Mouse (Mus musculus) hematopoietic stem cell, adult 5-6 weeks (primary cell): ENCODE measurements around the gene Grik1. TPM values are rescaled to one million over a fixed set of nuclear protein-coding genes. Genes with fewer than 3 reads are reported as not detected.

ENCODE experiments used
- ATAC-seq, 2 experiments: fragments of 125-278 bp in 1 of 2; replicated peaks in 1 of 2; 2 replicates each; pipeline ENCODE4 v1.8.0; 2016 to 2017; ENCODE audit warnings: inconsistent platforms in 2 of 2, mild to moderate bottlenecking in 2 of 2, moderate number of reproducible peaks in 2 of 2, low read depth in 1 of 2, moderate TSS enrichment in 1 of 2; ENCODE audit not compliant: low FRiP score in 2 of 2, poor library complexity in 2 of 2, severe bottlenecking in 2 of 2, insufficient read depth in 1 of 2, low TSS enrichment in 1 of 2
- total RNA-seq: library from RNA; stranded (forward); fragments of 172-1452, 232-1000 nt; gene quantifications from 2 replicates; pipeline ENCODE4 v1.2.3, GENCODE M21; 2017

Grik1 gene
- total RNA-seq, 1 experiment from 2014 or later: not detected

DNA sequence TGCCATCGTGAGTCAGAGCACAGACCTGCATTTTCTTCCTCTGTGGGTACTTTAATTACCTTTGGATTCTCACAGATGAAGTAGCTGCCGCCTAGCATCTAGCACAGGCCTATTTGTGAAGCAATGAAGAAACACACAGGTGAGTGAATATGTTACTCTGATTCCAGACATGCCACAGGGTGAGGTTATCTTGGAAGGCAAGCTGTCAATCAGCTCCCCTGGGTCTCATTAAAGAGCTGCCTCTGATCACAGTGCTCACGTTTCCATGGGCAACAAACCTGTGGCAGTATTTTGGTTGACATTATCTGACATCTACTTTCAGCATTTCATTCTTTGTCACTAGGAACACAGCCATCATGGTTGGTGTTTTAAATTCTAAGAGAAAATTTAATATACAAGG is 112.7 kb downstream of the Grik1 start:
- ATAC-seq: no peak

DNA sequence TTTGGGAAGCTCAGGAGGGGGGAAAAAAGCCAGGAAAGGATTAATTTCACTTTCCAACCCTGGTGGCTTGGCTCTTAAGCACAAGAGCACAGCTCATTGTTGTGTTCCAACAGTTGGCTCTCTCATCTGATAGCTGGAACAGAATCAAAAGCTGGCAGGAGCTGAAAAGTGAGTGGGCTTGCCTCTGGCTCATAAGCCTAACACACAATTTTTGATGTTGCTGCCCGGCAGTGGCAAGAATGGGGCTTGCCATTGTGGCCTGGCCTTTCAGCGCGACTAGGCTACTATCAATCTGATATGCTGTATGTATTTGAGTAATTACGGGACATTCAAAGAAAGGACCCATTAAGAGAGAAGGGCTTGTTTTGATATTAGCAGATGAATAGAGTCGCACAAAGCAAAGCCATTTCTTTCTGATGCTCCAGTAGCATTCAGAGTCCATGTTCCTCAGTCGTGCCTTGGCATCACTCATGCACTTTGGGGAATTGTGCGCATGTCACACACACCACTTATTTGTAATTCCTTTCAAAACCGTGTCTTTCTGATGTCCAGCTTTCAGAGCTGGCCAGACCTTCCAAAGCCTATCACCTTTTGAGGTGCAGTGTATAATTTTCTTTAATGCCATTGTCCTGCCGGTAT is 115.9 kb downstream of the Grik1 start:
- ATAC-seq: no peak

DNA sequence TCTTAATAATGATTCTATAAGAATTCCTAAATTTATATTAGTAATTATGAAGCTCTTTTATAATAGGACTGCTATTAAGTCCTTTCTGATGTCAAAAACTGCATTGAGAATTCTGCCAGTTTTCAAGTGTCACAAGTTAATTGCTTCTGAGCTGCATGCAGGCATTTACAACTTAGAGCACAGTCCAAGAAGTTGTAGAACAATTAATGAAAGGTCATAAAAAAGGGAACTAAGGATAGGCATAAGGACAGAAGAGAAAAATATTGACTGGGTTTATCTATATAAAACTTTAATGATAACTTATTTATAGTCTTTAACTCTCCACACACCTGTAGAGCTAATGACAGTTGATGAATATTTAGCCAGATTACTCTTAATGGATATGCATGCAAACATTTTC is 123.5 kb downstream of the Grik1 start:
- ATAC-seq: no peak

DNA sequence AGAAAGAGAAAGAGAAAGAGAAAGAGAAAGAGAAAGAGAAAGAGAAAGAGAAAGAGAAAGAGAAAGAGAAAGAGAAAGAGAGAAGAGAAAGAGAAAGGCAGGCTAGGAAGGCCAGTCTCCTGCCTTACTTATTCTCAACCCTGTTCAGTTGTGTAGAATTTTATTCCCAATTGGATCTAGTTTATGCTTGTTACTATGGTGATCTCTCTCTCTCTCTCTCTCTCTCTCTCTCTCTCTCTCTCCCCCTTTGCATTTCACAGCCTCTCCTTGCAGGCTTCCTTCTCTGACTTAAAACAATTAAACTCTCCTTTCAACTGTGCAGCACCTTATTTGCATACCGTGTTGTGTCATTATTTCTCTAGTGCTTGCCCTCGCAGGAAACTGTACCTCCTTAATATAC is 147.5 kb downstream of the Grik1 start:
- no peak for ATAC-seq

DNA sequence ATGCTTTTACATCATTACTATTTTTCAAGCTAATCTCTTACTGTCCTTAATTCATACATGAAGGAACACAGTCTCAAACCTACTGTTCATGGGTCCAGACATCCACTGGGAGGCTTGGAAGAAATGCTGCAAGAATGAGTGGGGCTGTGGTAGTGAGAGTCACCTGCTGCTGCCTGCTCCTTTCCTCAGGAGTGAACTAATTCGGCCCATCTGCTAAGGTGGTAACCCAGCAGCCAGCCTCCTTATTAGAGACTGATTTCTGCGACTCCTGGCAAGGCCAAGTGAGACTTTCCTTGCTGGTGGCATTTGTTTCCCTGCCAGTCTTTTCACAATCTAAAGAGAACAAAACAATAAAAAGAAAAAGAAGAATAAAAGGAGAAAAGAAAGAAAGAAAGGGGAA is 147.9 kb downstream of the Grik1 start:
- no peak for ATAC-seq

DNA sequence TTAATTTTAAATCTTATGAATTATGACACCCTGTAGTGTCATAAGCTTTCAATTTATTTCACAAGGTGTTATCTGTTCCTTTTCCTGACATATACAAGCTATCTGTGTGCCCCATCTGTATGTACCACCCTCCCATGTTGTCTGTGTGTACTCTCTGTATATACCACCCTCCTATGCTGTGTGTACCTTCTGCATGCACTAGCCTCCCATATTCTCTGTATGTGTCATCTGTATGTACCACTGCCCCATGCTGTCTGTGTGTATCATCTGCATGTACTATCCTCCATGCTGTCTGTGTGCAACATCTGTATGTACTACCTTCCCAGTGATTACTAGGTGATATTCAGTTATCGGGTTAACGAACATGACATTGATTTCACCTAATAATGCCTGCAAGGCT is 148.5 kb downstream of the Grik1 start:
- ATAC-seq: no peak

DNA sequence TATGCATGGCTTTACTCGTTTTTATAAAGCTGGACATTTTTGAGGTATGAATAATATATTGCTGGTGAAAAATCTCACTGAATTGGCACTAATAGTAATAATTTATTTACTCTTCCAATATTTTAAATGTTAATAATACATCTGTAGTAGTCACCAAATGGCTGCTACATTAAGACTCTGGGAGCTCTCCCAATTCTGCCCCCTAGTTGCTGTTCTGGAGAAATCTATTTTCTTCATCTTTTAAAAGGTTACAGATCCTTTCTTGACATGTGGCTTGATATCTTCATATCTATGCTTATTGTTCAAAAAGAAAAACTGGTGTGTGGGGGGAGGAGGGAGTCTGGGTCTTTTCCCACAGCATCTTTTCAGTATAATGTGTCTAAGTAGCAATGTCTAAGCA is 151.2 kb downstream of the Grik1 start:
- no peak for ATAC-seq

DNA sequence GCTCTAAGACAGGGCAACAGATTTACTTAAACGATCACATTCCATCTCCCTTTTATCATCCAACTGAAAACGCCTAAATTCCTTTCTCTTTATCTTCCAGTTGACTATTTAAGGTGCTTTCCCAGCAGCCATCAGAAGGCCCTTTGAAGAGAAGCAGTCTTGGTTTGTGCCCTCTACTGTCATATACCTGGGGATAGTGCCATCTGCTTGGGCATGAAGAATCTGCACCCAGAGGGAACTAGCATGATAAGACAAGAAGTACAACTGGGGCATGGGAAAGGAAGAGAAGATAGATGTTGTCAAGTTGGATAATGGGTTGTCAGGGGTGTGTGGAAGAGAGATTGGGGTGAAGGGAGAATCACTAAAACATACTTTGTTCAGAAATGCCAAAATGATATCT is 157.1 kb downstream of the Grik1 start:
- ATAC-seq: no peak

DNA sequence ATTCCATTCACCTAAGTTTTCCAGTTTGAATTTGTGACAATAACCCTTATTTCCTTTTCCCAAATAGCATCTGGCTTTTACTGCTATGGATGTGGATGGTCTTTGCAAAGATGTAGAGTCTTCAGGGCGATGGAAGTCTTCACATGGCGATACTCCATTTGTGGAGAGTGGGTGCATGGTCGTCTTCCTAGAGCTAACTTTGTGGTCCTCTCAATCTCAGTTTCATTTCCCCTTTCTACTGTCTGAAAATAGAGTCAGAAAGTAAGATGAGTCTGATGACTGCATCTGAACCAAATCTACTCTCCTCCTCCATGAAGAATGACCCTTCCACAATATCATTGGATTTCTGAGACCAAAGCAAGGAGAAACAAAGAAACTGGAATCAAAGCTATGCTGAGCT is 159.0 kb downstream of the Grik1 start:
- no peak for ATAC-seq

DNA sequence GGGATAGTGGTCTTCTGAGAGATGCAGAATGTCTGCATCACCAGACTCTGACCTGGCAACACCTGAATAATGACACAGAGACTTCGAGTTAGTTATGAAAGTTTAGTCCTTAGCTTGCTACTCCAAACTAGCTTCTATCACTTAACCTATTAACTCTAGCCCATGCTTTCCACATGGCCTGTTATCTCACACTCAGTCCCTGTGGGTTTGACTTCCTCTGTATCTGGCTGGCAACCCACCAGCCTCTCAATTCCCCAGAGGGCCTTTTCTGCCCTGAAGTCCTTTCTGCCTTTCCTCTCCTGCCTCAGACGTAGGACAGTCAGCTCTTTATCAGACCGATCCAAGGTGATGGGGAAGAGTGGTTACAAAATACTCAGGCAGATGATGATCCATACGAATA is 165.0 kb downstream of the Grik1 start:
- ATAC-seq: no peak

DNA sequence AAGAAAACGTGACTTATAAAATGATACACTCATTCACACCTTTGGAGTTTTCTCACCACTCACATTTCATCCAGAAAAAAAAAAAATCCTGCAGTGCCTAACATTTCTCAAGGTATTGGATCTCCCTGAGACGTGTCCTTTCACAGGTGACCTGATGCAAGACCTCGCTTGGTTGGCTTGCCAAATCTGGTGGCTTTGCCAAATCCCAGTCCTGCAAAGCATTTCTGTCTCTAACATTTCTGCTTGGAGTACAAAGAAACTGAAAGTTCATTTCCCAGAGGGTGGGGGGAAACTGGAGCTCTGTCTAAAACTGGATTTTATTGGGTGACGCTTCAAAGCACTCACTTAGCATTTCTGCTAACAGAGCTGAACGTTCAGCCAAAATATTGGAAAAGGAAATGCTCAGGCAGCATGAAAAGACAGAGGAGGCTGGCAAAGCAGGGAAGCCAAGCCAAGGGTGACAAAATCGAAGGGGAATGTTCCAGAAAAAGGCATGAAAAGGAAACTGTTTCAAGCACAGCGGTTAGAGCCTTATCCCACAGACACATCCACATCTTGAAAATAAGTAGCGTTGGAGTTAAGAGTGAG is 177.4 kb downstream of the Grik1 start:
- no peak for ATAC-seq

DNA sequence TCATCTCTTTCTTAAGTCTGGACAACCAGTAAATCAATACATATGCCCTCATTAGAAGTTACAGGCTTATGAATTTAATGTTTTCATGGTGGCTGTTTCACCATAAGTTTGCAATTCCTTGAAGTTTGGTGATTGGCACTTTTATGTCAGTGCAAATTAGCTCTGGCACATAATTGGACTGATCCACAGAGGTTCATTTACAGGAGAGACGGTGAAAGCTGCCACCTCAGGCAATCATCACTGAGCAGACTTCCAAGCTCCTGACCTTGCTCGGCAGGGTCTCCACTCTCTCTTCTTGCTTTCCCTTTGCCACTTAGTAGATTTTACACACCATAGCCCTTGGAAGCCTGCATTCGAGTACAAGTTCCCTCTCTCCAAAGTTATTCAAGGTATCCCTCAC is 178.6 kb downstream of the Grik1 start:
- no peak for ATAC-seq

DNA sequence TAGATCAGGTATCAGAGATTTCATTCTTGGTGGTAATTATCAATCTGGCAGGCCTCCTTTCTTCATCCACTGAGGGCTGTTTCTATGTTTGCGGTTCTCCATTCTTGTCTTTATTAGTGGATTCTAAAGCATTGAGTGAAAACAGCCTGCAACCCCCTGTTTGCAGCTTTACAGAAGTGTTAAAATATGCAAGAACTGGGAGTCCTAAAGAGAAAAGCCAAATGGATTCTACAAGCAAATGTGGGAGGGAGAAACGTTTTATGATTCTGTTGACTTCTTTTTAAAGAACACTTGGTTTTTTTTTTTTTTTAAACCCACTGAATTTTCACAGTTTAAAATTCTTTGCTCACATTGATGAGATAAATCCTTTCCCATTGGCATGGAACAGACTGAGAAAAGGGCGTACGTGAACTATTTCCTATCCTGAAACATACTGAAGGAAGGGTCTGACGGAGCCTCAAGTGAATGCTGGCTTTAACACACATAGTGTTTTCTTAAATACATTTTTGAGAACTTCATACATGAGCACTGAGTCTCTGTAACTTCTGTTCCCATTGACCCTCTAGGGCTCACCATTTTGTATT is 195.8 kb downstream of the Grik1 start:
- ATAC-seq: no peak

DNA sequence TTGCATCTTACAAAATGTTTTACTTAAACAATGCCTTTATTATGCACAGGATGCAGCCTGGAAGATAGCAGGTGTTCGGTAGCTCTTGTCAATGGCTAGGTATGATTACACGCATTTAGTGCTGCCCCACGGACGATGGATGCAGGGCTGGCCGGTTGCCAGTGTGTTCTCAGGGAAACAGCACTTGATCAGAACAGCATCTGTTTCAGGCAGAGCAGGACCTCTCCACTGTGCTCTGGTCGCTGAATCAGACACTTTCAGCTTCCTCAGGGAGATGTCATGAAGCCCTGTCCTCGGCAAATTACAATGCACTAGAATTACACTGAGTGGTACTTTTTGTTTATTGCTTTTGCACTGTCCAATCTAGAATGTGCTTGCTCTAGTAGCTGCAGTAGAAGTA is 202.8 kb downstream of the Grik1 start:
- no peak for ATAC-seq

DNA sequence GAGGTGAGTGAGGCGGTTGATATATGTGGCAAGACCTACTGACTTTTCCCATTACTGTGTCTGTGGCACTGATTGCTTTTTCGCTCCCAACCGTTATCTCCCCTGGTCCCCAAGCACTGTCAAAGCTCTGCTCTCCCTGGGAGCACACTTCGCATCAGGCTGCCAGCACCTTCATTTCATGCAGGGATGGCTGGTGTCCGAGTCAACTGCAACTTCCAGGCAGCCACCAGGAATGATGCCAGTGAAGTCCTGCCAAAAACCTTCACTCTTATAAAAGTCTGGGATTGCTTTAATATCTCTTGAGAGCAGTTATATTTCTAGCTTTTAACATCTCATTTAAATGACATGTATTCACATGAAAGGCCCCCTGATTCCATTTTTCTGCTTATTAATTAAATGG is 215.3 kb downstream of the Grik1 start:
- no peak for ATAC-seq

DNA sequence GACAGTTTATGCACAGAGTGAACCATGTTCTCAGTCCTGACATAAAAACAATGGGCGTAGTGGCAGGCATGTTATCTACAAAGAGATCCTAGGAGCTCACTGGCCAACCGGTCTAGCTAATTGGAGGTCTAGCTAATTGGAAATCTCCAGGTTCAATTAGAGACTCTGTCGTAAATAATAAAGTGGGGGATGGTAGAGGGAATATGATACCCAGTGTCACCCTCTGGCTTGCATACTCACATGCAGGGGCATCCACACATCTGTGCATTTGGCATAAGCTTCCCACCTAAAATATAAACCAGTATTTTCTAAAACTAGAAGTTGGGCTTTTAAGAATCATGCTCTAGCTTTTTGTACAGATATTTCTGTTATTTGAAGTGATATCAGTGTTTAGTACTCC is 229.1 kb downstream of the Grik1 start:
- no peak for ATAC-seq

DNA sequence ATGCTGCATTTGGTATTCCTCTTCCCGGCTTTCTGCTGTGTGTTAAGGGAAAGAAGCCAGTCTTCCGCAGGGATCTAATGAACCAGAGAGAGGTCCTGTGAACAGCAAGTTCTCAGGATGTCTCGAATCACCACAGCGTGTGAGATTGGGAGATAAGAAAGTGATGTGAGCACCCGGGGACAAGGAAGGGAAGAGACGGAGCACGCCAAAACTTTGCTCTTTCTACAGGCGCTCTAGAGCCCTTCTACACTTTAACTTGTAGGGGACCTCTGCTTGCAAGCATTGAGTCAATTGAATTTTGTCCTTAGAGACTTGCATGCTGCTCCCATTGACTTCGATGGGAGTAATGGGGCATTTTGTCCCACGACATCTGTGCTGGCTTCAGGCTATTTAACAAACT is 241.9 kb downstream of the Grik1 start:
- no peak for ATAC-seq

DNA sequence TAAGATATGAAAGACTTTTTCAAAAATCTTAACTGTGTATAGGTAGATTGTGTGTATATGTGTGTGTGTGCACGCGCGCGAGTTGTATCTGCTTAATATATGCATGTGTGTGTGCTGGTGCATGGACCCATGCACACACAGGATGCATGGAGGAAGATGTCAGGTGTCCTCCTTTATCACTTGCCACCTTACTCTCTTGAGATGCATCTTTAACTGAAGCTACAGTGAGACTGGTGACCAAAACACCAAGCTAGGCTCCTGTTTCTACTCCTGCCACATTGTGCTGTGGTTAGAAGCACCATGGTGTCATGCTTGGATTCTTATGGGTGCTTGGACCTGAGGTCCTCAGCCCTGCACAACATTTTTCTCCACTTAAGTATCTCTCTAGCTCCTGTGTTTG is 245.7 kb downstream of the Grik1 start:
- ATAC-seq: no peak

DNA sequence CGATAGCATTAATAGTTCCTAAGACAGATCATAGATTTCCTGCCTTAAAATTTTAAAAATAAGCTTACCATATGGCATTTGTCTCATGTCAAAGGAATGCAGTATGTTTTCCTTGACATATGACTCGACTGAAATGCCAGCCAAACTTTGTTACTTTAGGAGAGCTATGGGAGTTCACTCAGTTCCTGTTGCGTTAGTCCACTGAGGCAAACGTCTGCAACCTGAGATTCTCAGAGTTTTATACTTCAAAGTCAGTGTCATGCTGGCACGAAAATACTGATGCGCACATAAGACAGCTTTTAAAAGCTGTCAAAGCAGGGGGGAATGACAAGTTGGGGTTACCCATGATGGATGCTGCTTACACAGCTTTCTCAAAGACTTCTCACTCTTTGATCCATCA is 247.6 kb downstream of the Grik1 start:
- ATAC-seq: no peak
